Mouse (Mus musculus) limb, embryonic 13.5 days (tissue): ENCODE results near the gene Spast. TPM values are rescaled to one million over a fixed set of nuclear protein-coding genes. Genes with fewer than 3 reads are reported as not detected.
"Not testable (repeated sequence)": the region's sequence is repeated elsewhere in the genome, so short reads cannot be mapped to it uniquely, and the experiment has no call there.

Experiments used
- ATAC-seq: fragments of 200-750 bp; cut with Nextera tagmentation; 2 replicates; pipeline ENCODE4 v1.8.0; 2017; ENCODE audit warnings: low read depth, moderate number of reproducible peaks, moderate TSS enrichment; ENCODE audit not compliant: low FRiP score
- H3K27ac ChIP-seq: fragments of 300-500 bp; sonication (generic); 2 replicates; pipeline ENCODE4 v1.5.1; 2015; ENCODE audit warnings: inconsistent platforms, mild to moderate bottlenecking, moderate library complexity
- H3K27me3 ChIP-seq: fragments of 300-500 bp; sonication (generic); 2 replicates; pipeline ENCODE4 v1.6.1; 2015; ENCODE audit warnings: mild to moderate bottlenecking, inconsistent platforms
- H3K36me3 ChIP-seq: fragments of 300-500 bp; sonication (generic); 2 replicates; pipeline ENCODE4 v1.6.1; 2015; ENCODE audit warnings: inconsistent platforms, mild to moderate bottlenecking, moderate library complexity
- H3K4me1 ChIP-seq: fragments of 300-500 bp; sonication (generic); 2 replicates; pipeline ENCODE4 v1.6.1; 2015; ENCODE audit warnings: inconsistent platforms
- H3K4me2 ChIP-seq: fragments of 300-500 bp; sonication (generic); replicated peaks from 2 replicates; pipeline ENCODE4 v1.6.1; 2015; ENCODE audit warnings: inconsistent platforms, mild to moderate bottlenecking, moderate library complexity
- H3K4me3 ChIP-seq: fragments of 300-500 bp; sonication (generic); 2 replicates; pipeline ENCODE4 v1.5.1; 2015; ENCODE audit warnings: moderate library complexity, mild to moderate bottlenecking, inconsistent platforms
- H3K9ac ChIP-seq: fragments of 300-500 bp; sonication (generic); 2 replicates; pipeline ENCODE4 v1.6.1; 2015; ENCODE audit warnings: mild to moderate bottlenecking, inconsistent platforms
- H3K9me3 ChIP-seq: fragments of 300-500 bp; sonication (generic); 2 replicates; pipeline ENCODE4 v1.6.1; 2016; ENCODE audit warnings: inconsistent platforms
- WGBS: fragments of 180-500 bp; shearing (Covaris S2); methylation state at CpG from one replicate; pipeline ENCODE4 v1.1.7; 2015; 5-methylcytosine and 5-hydroxymethylcytosine counted together
- polyA plus RNA-seq: library from polyadenylated mRNA; unstranded; fragments of >200 nt; fragmentation: Nextera tagmentation; extraction: Ambion mirVana; gene quantifications from 2 replicates; pipeline ENCODE4 v1.2.1, GENCODE M21; 2015

Gene Spast
- 17.4 and 17.7 TPM in 2 replicates for polyA plus RNA-seq

DNA sequence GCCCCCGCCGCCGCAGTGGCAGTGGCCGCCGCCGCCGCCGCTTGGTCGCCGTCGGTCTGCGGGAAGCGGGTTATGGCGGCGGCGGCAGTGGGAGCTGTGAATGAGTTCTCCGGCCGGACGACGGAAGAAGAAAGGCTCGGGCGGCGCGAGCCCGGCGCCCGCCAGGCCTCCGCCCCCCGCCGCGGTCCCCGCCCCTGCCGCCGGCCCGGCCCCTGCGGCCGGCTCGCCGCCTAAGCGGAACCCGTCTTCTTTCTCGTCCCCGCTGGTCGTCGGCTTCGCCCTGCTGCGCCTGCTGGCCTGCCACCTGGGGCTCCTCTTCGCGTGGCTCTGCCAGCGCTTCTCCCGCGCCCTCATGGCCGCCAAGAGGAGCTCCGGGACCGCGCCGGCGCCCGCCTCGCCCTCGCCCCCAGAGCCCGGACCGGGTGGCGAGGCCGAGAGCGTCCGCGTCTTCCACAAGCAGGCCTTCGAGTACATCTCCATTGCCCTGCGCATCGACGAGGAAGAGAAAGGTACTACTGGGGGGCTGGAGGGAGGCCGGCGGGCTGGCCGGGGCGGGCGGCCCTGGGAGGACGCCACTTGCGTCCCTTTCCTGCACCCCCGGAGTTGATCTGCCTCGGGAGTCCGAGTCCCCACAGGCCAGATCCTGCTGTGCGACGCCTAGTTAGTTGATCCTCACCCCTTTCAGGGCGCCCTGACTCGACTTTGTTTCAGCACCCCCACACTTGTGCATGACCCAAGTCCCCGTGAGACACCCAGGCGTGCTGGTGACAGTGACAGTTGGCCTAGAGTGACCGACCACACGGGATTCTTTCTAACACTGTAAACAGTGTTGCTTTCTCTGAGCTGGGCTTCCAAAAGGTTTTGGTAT, at the start of gene Spast:
TSS of gene Spast (plus strand) at position 51 of the 868 bp plus-strand sequence.
- under 1% methylated on average over 65 of the region's 90 CpGs for WGBS
- Histone ChIP-seq H3K36me3 (peaks cover 12% of the 10 kb centered on the region), H3K9me3 (0 out of 2 replicates have a peak, but pooled peaks cover 3% of the 10 kb centered on the region), H3K27ac (peak within 1 kb of the TSS; percentile 95), H3K4me2 (peak within 1 kb of the TSS; percentile 79), H3K27me3 (no peaks in the 10 kb centered on the region), H3K4me3 (peak within 1 kb of the TSS; percentile 96), H3K9ac (peak within 1 kb of the TSS; percentile 98), H3K4me1 (peaks cover 32% of the 10 kb centered on the region)
- ATAC-seq = peak; percentile 84

DNA sequence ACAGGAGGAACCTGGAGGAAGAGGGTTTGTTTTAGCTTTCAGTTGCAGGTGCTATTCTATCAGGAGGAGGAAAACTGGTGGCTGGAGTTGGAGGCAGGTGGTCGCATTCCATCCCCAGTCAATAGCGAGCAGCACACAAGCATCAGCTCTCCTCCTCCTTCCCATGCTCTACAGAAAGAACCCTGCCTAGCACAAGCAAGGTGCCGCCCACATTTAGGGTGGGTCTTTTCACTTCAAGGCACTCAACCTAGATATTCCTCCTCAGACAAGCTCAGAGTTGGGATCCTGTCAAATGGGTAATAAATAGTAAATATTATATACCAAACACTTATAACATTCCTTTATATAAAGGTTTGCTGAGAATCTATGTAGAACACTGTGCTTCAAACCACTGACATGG, 48.6 kb upstream of the Spast start:
- Histone ChIP-seq H3K27me3 (no peaks in the 10 kb centered on the region), H3K9me3 (0 out of 2 replicates have a peak, but pooled peaks cover 3% of the 10 kb centered on the region), H3K27ac (no peak overlapping the region), H3K4me3 (no peak overlapping the region), H3K4me1 (peaks cover 26% of the 10 kb centered on the region), H3K36me3 (peaks cover 16% of the 10 kb centered on the region), H3K9ac (no peak overlapping the region), H3K4me2 (no peak overlapping the region)
- 72% methylated on average over 3 of the region's 3 CpGs for WGBS
- no peak for ATAC-seq

DNA sequence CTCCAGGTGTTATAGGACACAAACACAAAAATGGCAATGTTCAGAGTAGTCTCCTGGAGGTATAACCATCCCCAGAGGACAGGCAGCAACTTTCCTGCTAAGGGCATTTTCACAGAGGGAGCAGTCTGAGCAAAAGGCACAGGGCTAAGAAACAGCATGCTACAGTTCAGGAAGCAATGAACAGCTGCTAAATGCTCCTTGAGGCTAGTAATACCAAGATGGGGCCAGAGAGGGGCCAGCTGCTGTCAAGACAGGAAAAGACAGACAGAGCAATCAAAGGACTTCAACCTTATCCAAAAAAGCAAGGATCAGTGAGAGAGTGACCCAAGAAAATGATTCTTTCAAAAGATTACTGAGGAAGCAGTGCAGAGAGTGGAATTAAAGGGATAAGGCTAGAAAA, 47.9 kb upstream of the Spast start:
- no peak overlapping the region for H3K4me2 ChIP-seq
- H3K27ac ChIP-seq = no peak overlapping the region
- peaks cover 26% of the 10 kb centered on the region for H3K4me1 ChIP-seq
- H3K27me3 ChIP-seq = no peaks in the 10 kb centered on the region
- no peak overlapping the region for H3K9ac ChIP-seq
- 0 out of 2 replicates have a peak, but pooled peaks cover 3% of the 10 kb centered on the region for H3K9me3 ChIP-seq
- ATAC-seq = no peak
- no peak overlapping the region for H3K4me3 ChIP-seq
- H3K36me3 ChIP-seq = peaks cover 16% of the 10 kb centered on the region

GRCm38 (mm10) chr17:74291640-74292361, 47.0 kb upstream of the Spast start:
- peaks cover 16% of the 10 kb centered on the region for H3K36me3 ChIP-seq
- 0 out of 2 replicates have a peak, but pooled peaks cover 3% of the 10 kb centered on the region for H3K9me3 ChIP-seq
- ATAC-seq = no peak
- no peak overlapping the region for H3K4me3 ChIP-seq
- H3K4me2 ChIP-seq = no peak overlapping the region
- H3K27me3 ChIP-seq = no peaks in the 10 kb centered on the region
- 71% methylated on average over 4 of the region's 4 CpGs for WGBS
- peaks cover 26% of the 10 kb centered on the region for H3K4me1 ChIP-seq
- no peak overlapping the region for H3K27ac ChIP-seq
- no peak overlapping the region for H3K9ac ChIP-seq

DNA sequence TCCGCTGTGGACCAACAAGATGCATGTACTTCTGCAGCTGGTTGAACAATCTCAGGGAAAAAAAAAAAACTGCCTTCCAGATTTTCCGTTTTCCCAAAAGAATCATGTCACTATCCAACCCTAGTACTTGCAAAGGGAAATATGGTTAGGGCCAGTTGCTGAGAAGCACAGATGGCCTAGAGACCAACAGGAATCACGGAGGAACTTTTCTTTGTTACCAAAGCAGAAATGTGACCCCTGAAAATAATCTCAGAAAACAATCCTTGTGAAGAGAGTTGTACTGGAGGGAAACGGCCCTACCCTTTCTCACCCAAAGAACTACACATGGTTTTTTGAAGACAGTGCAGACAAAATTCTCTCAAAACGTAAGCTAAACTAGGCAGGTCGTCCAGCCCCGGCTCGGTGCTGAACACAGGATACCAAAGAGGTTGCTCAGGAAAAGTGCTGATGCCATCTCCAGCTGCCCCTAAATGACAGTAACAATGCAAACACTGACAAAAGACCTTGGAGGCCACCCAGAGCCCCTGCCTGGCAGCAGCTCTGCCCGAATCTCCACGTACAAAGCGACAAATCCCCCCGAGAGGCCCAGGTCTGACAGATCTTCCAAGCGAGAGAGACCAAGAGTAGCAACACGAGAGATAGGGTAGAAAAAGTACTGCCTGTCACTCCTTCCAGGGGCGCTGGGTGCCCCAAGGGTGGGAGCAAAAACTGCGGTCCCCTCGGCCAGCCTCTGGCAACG, 44.9 kb upstream of the Spast start:
- H3K27ac ChIP-seq = peak overlapping the region; percentile 99
- peaks cover 10% of the 10 kb centered on the region for H3K36me3 ChIP-seq
- H3K9ac ChIP-seq = peak overlapping the region; percentile 94
- 2% methylated on average over 18 of the region's 18 CpGs for WGBS
- H3K4me2 ChIP-seq = peak overlapping the region; percentile 70
- no peaks in the 10 kb centered on the region for H3K27me3 ChIP-seq
- ATAC-seq = no peak
- H3K4me3 ChIP-seq = peak overlapping the region; percentile 99
- H3K9me3 ChIP-seq = no peaks in the 10 kb centered on the region
- peaks cover 26% of the 10 kb centered on the region for H3K4me1 ChIP-seq

DNA sequence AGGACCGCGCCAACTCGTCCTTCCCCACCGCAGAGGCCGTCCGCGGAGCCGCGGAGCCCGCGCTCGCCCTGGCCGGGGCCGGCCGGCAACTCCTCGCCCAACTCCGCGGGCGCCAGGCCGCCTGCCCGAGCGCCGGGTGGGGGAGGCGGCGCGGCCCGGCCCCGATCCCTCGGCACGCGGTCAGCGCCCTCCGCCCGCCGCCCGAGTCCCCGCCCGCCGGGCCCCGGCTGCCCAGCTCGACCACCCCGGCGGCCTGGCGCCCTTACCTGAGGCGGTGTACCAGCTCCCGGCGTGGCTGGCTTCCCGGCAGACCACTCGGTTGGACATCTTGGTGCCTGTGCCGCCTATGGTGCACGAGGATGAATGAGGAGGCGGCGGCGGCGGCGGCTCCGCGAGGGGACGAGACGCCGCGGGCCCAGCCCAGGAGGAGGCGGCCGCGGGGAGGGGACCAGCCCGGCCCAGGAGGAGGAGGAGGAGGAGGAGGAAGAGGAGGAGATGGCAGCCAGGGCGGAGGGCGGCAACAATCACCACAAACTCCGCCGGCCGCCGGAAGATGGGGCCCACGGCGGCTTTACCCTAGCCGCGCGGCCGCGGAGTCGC, 44.3 kb upstream of the Spast start:
- Histone ChIP-seq H3K9ac (peak overlapping the region; percentile 94), H3K4me1 (peaks cover 26% of the 10 kb centered on the region), H3K9me3 (no peaks in the 10 kb centered on the region), H3K27me3 (no peaks in the 10 kb centered on the region), H3K27ac (peak overlapping the region; percentile 99), H3K36me3 (peaks cover 12% of the 10 kb centered on the region), H3K4me3 (peak overlapping the region; percentile 99), H3K4me2 (peak overlapping the region; percentile 70)
- ATAC-seq = peak; percentile 84
- 1% methylated on average over 75 of the region's 80 CpGs for WGBS

DNA sequence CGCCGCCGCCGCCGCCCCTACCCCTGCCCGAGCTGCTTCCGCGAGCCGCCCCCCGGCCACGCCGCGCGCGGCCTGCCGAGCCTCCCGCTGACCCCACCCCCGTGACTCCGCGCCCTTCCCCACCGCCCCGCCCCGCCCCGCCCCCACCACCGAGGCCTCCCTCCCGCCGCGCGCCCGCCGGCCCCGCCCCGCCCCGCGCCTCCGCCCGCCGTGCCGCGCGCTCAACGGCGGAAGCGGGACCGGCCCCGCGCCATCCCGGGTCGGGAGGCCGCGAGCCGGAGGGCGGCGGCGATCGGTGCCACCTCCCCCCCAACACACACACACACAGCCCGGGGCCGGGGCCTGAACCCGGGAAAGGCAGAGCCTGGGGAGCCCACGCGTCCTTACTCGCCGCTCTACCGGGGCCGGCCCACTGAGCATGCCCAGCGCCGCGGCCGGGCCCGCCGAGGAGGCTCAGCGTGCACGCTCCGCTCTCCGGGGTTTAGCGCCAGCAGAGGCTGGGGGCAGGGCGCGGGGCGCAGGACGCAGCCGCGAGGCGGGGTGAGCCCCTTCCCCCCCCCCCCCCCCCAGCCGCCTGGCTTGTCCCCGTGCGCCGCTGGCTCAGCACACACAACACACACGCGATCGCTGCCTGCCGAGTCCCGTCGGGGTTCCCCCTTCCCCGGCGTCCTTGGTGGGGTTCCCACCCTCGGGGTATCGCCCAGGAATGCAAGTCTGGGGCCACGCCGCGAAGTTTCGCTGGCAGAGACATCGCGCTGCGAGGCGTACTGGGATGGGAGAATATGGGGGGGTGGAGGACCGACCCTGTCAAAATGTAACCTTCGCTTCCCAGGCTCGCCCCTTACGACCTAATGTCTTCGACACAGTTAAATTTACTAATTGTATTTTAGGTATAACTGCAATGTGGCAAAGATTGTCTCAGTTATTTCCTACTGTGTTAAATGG, 43.5 kb upstream of the Spast start, which contains the start of gene Memo1:
TSS of gene Memo1 (minus strand) at position 496 of the 945 bp plus-strand sequence.
- Histone ChIP-seq H3K27me3 (no peaks in the 10 kb centered on the region), H3K36me3 (peaks cover 18% of the 10 kb centered on the region), H3K4me2 (peak within 1 kb of the TSS; percentile 70), H3K4me1 (peaks cover 22% of the 10 kb centered on the region), H3K27ac (peak within 1 kb of the TSS; percentile 99), H3K4me3 (peak within 1 kb of the TSS; percentile 99), H3K9me3 (no peaks in the 10 kb centered on the region), H3K9ac (peak within 1 kb of the TSS; percentile 94)
- ATAC-seq = peak; percentile 89
- WGBS = under 1% methylated on average over 52 of the region's 110 CpGs

- Histone ChIP-seq H3K9me3 (no peaks in the 10 kb centered on the region), H3K4me1 (peaks cover 15% of the 10 kb centered on the region), H3K4me2 (peak overlapping the region; percentile 70), H3K27ac (peak overlapping the region; percentile 99), H3K27me3 (no peaks in the 10 kb centered on the region), H3K9ac (peak overlapping the region; percentile 94), H3K4me3 (peak overlapping the region; percentile 99), H3K36me3 (peaks cover 28% of the 10 kb centered on the region)
- ATAC-seq = no peak
- WGBS = 33% methylated on average over 11 of the region's 11 CpGs
These were observed 42.5 kb upstream of the Spast start for GRCm38 (mm10) chr17:74296076-74296823.

GRCm38 (mm10) chr17:74296991-74297390, 41.8 kb upstream of the Spast start:
- not testable (repeated sequence) for H3K27ac ChIP-seq, H3K4me2 ChIP-seq, H3K4me3 ChIP-seq, H3K9me3 ChIP-seq, H3K27me3 ChIP-seq, H3K9ac ChIP-seq, ATAC-seq, H3K4me1 ChIP-seq
- H3K36me3 ChIP-seq = peaks cover 35% of the 10 kb centered on the region
- WGBS = 94% methylated on average over 5 of the region's 5 CpGs

- no peak overlapping the region for H3K4me2 ChIP-seq
- H3K27ac ChIP-seq = no peak overlapping the region
- no peaks in the 10 kb centered on the region for H3K4me1 ChIP-seq
- H3K9me3 ChIP-seq = no peaks in the 10 kb centered on the region
- WGBS = 89% methylated on average over 5 of the region's 5 CpGs
- H3K36me3 ChIP-seq = peaks cover 56% of the 10 kb centered on the region
- no peak overlapping the region for H3K9ac ChIP-seq
- H3K4me3 ChIP-seq = no peak overlapping the region
- H3K27me3 ChIP-seq = no peaks in the 10 kb centered on the region
- ATAC-seq = no peak
These were observed 38.7 kb upstream of the Spast start for GRCm38 (mm10) chr17:74300089-74300488.
